Mouse (Mus musculus) liver, embryonic 11.5 days (tissue): ENCODE measurements around the gene Sec11a. TPM values are rescaled to one million over a fixed set of nuclear protein-coding genes. Genes with fewer than 3 reads are reported as not detected.
A peak's percentile ranks its signal among the peaks of the same experiment; 100 is the strongest.

Source experiments
- ATAC-seq: fragments of 200-750 bp; cut with Nextera tagmentation; replicated peaks from 2 replicates; pipeline ENCODE4 v1.8.0; 2017; ENCODE audit warnings: moderate number of reproducible peaks, mild to moderate bottlenecking, moderate TSS enrichment, moderate library complexity; ENCODE audit not compliant: low FRiP score
- DNase-seq: peaks from one replicate; pipeline ENCODE4 v3.0.0-alpha.2; 2017; ENCODE audit warnings: low spot score
- H3K27ac ChIP-seq: fragments of 300-500 bp; sonication (generic); 2 replicates; pipeline ENCODE4 v1.5.1; 2014; ENCODE audit warnings: mild to moderate bottlenecking, low read depth, low read length, control low read depth
- H3K27me3 ChIP-seq: fragments of 300-500 bp; sonication (generic); replicated peaks from 2 replicates; pipeline ENCODE4 v1.6.1; 2014; ENCODE audit warnings: low read length, mixed read lengths; ENCODE audit not compliant: control insufficient read depth, insufficient read depth
- H3K36me3 ChIP-seq: fragments of 300-500 bp; sonication (generic); 2 replicates; pipeline ENCODE4 v1.6.1; 2014; ENCODE audit warnings: mild to moderate bottlenecking, low read length, moderate library complexity, mixed read lengths; ENCODE audit not compliant: control insufficient read depth, insufficient read depth
- H3K4me1 ChIP-seq: fragments of 300-500 bp; sonication (generic); replicated peaks from 2 replicates; pipeline ENCODE4 v1.6.1; 2014; ENCODE audit warnings: low read length, mixed read lengths; ENCODE audit not compliant: control insufficient read depth, insufficient read depth
- H3K4me2 ChIP-seq: fragments of 300-500 bp; sonication (generic); 2 replicates; pipeline ENCODE4 v1.6.1; 2014; ENCODE audit warnings: mild to moderate bottlenecking, control low read depth, moderate library complexity
- H3K4me3 ChIP-seq: fragments of 300-500 bp; sonication (generic); 2 replicates; pipeline ENCODE4 v1.5.1; 2014; ENCODE audit warnings: low read depth, low read length, control low read depth
- H3K9ac ChIP-seq: fragments of 300-500 bp; sonication (generic); 2 replicates; pipeline ENCODE4 v1.6.1; 2014; ENCODE audit warnings: low read depth, low read length, control low read depth
- H3K9me3 ChIP-seq: fragments of 300-500 bp; sonication (generic); 2 replicates; pipeline ENCODE4 v1.6.1; 2016; ENCODE audit warnings: low read length, inconsistent platforms, mixed read lengths; ENCODE audit not compliant: control insufficient read depth
- WGBS: fragments of 180-500 bp; shearing (Covaris S2); extraction: QIAGEN DNeasy Blood & Tissue Kit; methylation state at CpG from one replicate; pipeline ENCODE4 v1.1.7; 2014; 5-methylcytosine and 5-hydroxymethylcytosine counted together
- polyA plus RNA-seq: library from polyadenylated mRNA; unstranded; fragments of >200 nt; fragmentation: Nextera tagmentation; extraction: Ambion mirVana; gene quantifications from 2 replicates; pipeline ENCODE4 v1.2.1, GENCODE M21; 2014

Sec11a gene
- polyA plus RNA-seq, 1 experiment from 2014 or later = 180 TPM

- ATAC-seq (no peak), DNase-seq (no peak)
- Histone ChIP-seq H3K9me3 (no peaks in the 10 kb centered on the region), H3K9ac (no peak overlapping the region), H3K27me3 (no peaks in the 10 kb centered on the region), H3K4me3 (no peak overlapping the region), H3K4me2 (no peak overlapping the region), H3K4me1 (no peaks in the 10 kb centered on the region), H3K27ac (no peak overlapping the region), H3K36me3 (no peaks in the 10 kb centered on the region)
- 67% methylated on average over 2 of the region's 2 CpGs for WGBS
Measured at GRCm38 (mm10) chr7:80971419-80971818, 23.8 kb upstream of the Sec11a start.

- Histone ChIP-seq H3K9me3 (no peaks in the 10 kb centered on the region), H3K4me3 (no peak overlapping the region), H3K27me3 (no peaks in the 10 kb centered on the region), H3K36me3 (no peaks in the 10 kb centered on the region), H3K4me2 (no peak overlapping the region), H3K27ac (no peak overlapping the region), H3K4me1 (no peaks in the 10 kb centered on the region), H3K9ac (no peak overlapping the region)
- DNase-seq = no peak
- ATAC-seq = no peak
- 69% methylated on average over 3 of the region's 3 CpGs for WGBS
Measured at GRCm38 (mm10) chr7:80970913-80971312, 23.3 kb upstream of the Sec11a start.

GRCm38 (mm10) chr7:80962799-80963198 lies 15.2 kb upstream of the Sec11a start:
- WGBS = 77% methylated on average over 6 of the region's 6 CpGs
- H3K4me2 ChIP-seq = no peak overlapping the region

DNA sequence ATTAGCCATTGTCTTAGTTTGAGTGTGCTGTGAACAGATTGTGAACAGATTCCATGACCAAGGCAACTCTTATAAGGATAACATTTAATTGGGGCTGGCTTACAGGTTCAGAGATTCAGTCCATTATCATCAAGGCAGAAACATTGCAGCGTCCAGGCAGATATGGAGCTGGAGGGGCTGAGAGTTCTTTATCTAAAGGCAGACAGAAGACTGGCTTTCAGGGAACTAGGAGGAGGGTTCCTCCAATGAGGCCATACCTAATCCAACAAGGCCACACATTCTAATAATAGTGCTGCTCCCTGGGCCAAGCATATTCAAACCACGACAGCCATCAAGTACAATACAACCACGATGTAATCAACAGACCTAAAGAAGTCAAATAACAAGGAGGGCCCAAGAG lies 11.4 kb upstream of the Sec11a start:
- Histone ChIP-seq H3K4me3 (no peak overlapping the region), H3K4me1 (0 out of 2 replicates have a peak, but pooled peaks cover 2% of the 10 kb centered on the region), H3K36me3 (no peaks in the 10 kb centered on the region), H3K27ac (no peak overlapping the region), H3K9me3 (no peaks in the 10 kb centered on the region), H3K27me3 (no peaks in the 10 kb centered on the region), H3K9ac (no peak overlapping the region), H3K4me2 (no peak overlapping the region)
- 36% methylated on average over 3 of the region's 3 CpGs for WGBS
- ATAC-seq = peak; percentile 85
- no peak for DNase-seq

More at GRCm38 (mm10) chr7:80962799-80963198, 15.2 kb upstream of the Sec11a start:
- Histone ChIP-seq H3K27me3 (no peaks in the 10 kb centered on the region), H3K27ac (no peak overlapping the region), H3K9me3 (no peaks in the 10 kb centered on the region), H3K9ac (no peak overlapping the region), H3K4me3 (no peak overlapping the region), H3K4me1 (0 out of 2 replicates have a peak, but pooled peaks cover 2% of the 10 kb centered on the region), H3K36me3 (no peaks in the 10 kb centered on the region)
- ATAC-seq (no peak), DNase-seq (no peak)

DNA sequence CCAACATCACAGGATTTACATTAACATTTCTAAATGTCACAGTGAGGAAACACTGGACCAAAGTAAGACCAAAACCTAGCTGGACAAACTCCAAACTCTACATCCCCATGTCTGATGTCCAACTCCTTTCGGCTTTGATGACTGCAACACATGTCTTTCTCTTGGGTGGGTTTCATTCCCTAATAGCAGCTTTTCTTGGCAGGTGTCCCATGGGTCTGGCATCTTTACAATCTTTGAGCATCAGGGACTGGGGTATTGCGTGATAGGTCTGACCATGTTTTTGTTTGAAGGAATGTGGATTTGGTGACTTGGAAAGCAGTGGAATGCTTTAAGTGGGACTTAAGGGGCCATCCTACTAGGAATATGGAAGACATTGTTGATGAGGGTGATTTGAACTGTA lies 9.3 kb upstream of the Sec11a start:
- Histone ChIP-seq H3K27me3 (no peaks in the 10 kb centered on the region), H3K4me2 (no peak overlapping the region), H3K36me3 (no peaks in the 10 kb centered on the region), H3K9ac (no peak overlapping the region), H3K4me1 (0 out of 2 replicates have a peak, but pooled peaks cover 2% of the 10 kb centered on the region), H3K4me3 (no peak overlapping the region), H3K9me3 (no peaks in the 10 kb centered on the region), H3K27ac (no peak overlapping the region)
- ATAC-seq = no peak
- DNase-seq = no peak
- WGBS = 89% methylated on average over 2 of the region's 2 CpGs

DNA sequence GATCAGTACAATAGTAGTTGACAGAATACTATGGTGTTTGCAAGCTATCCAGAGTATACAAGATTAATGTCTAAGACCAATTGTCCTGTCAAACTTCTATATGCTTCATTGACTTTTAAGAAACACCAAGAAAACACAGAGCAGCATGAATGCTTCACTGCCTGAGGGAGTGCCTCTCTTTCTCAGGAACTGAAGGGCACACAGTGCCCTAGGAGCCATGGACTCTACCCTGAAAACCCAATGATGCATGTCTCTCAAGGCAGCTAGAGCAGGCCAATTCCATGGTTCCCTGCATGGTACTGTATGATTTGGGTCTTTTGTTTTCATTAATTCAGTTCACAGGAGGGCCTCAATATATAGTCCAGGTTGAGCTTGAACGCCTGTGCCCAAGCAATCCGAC lies 6.7 kb upstream of the Sec11a start:
- Histone ChIP-seq H3K4me3 (no peak overlapping the region), H3K9ac (no peak overlapping the region), H3K27me3 (no peaks in the 10 kb centered on the region), H3K27ac (no peak overlapping the region), H3K9me3 (no peaks in the 10 kb centered on the region), H3K4me2 (no peak overlapping the region), H3K36me3 (no peaks in the 10 kb centered on the region), H3K4me1 (0 out of 2 replicates have a peak, but pooled peaks cover under 1% of the 10 kb centered on the region)
- DNase-seq (no peak), ATAC-seq (no peak)
- WGBS = 91% methylated on average over 2 of the region's 2 CpGs

DNA sequence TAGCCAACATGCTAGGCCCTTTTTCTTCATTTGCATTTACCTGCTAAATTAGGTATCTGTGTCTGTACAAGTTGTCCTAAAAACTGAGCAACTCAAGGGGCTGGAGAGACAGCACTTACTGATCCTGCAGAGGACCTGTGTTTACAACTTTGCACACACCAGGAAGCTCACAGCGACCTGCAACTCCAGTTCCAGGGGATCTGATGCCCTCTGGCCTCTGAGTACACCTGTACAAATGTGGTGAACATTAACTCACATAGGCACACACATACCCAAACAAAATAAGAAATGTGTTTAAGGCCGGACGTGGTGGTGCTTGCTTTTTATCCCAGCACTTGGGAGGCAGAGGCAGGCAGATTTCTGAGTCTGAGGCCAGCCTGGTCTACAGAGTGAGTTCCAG lies 4.6 kb upstream of the Sec11a start:
- Histone ChIP-seq H3K4me2 (no peak overlapping the region), H3K9ac (no peak overlapping the region), H3K9me3 (no peaks in the 10 kb centered on the region), H3K27me3 (no peaks in the 10 kb centered on the region), H3K36me3 (no peaks in the 10 kb centered on the region), H3K4me1 (no peaks in the 10 kb centered on the region; the same call in 1 of the 2 replicates), H3K4me3 (no peak overlapping the region), H3K27ac (no peak overlapping the region)
- WGBS = 63% methylated on average over 3 of the region's 3 CpGs
- DNase-seq (no peak), ATAC-seq (no peak)

- Histone ChIP-seq H3K4me3 (no peak overlapping the region), H3K4me1 (peaks cover under 1% of the 10 kb centered on the region), H3K27me3 (no peaks in the 10 kb centered on the region), H3K27ac (no peak overlapping the region), H3K9ac (no peak overlapping the region), H3K4me2 (no peak overlapping the region), H3K9me3 (no peaks in the 10 kb centered on the region), H3K36me3 (no peaks in the 10 kb centered on the region)
- ATAC-seq (no peak), DNase-seq (no peak)
- WGBS = 81% methylated on average over 4 of the region's 4 CpGs
Measured at GRCm38 (mm10) chr7:80951461-80951860, 3.9 kb upstream of the Sec11a start.

- ATAC-seq (no peak), DNase-seq (no peak)
- no peaks in the 10 kb centered on the region for H3K9me3 ChIP-seq
Measured at GRCm38 (mm10) chr7:80939808-80940207, 7.8 kb downstream of the Sec11a start.

More at GRCm38 (mm10) chr7:80939808-80940207, 7.8 kb downstream of the Sec11a start:
- Histone ChIP-seq H3K27ac (no peak overlapping the region), H3K4me1 (0 out of 2 replicates have a peak, but pooled peaks cover 3% of the 10 kb centered on the region), H3K4me3 (no peak overlapping the region), H3K27me3 (no peaks in the 10 kb centered on the region), H3K36me3 (peaks cover 4% of the 10 kb centered on the region; the same call in 1 of the 2 replicates), H3K4me2 (no peak overlapping the region), H3K9ac (no peak overlapping the region)
- 86% methylated on average over 4 of the region's 4 CpGs for WGBS
